Mouse (Mus musculus) liver, embryonic 16.5 days (tissue): ENCODE measurements at regions not wholly inside any gene's neighbourhood (a gene's known extent, or its start where the extent isn't known, plus 50 kb on each side); places are given as distances from the start of the nearest gene placed in this dataset.

Source experiments
- ATAC-seq: fragments of 200-750 bp; cut with Nextera tagmentation; 2 replicates; pipeline ENCODE4 v1.8.0; 2017; ENCODE audit warnings: low read depth, mild to moderate bottlenecking, moderate number of reproducible peaks, moderate library complexity
- H3K27ac ChIP-seq: fragments of 300-500 bp; sonication (generic); 2 replicates; pipeline ENCODE4 v1.5.1; 2014; ENCODE audit warnings: mild to moderate bottlenecking, low read length
- H3K27me3 ChIP-seq: fragments of 300-500 bp; sonication (generic); 2 replicates; pipeline ENCODE4 v1.6.1; 2014; ENCODE audit warnings: low read depth, low read length, mixed read lengths; ENCODE audit not compliant: control insufficient read depth, insufficient read depth
- H3K36me3 ChIP-seq: fragments of 300-500 bp; sonication (generic); 2 replicates; pipeline ENCODE4 v1.6.1; 2014; ENCODE audit warnings: mild to moderate bottlenecking; ENCODE audit not compliant: control insufficient read depth, insufficient read depth
- H3K4me1 ChIP-seq: fragments of 300-500 bp; sonication (generic); 2 replicates; pipeline ENCODE4 v1.6.1; 2014; ENCODE audit warnings: low read depth, low read length, mixed read lengths; ENCODE audit not compliant: control insufficient read depth
- H3K4me2 ChIP-seq: fragments of 300-500 bp; sonication (generic); 2 replicates; pipeline ENCODE4 v1.6.1; 2014; ENCODE audit warnings: low read depth, low read length, mixed read lengths
- H3K4me3 ChIP-seq: fragments of 300-500 bp; sonication (generic); 2 replicates; pipeline ENCODE4 v1.5.1; 2014; ENCODE audit warnings: low read depth, mild to moderate bottlenecking, low read length
- H3K9ac ChIP-seq: fragments of 300-500 bp; sonication (generic); 2 replicates; pipeline ENCODE4 v1.6.1; 2014; ENCODE audit warnings: low read depth, low read length
- H3K9me3 ChIP-seq: fragments of 300-500 bp; sonication (generic); replicated peaks from 2 replicates; pipeline ENCODE4 v1.6.1; 2016; ENCODE audit warnings: low read length; ENCODE audit not compliant: control insufficient read depth
- WGBS: fragments of 180-500 bp; shearing (Covaris S2); extraction: QIAGEN DNeasy Blood & Tissue Kit; methylation state at CpG from one replicate; pipeline ENCODE4 v1.1.7; 2014; ENCODE audit not compliant: insufficient replicate concordance; 5-methylcytosine and 5-hydroxymethylcytosine counted together

- H3K27me3 ChIP-seq, result no peaks in the 10 kb centered on the region
- no peak overlapping the region for H3K27ac ChIP-seq
- no peak overlapping the region for H3K4me3 ChIP-seq
- WGBS, result 46% methylated on average over 5 of the region's 5 CpGs
- no peak for ATAC-seq
- H3K4me2 ChIP-seq, result no peak overlapping the region
- no peak overlapping the region for H3K9ac ChIP-seq
- no peaks in the 10 kb centered on the region for H3K9me3 ChIP-seq
- peaks cover 7% of the 10 kb centered on the region for H3K4me1 ChIP-seq
- no peaks in the 10 kb centered on the region for H3K36me3 ChIP-seq
Observed at GRCm38 (mm10) chr12:16006688-16007087, 190.0 kb upstream of the Trib2 start.

GRCm38 (mm10) chr12:16006286-16006685 is 189.6 kb upstream of the Trib2 start:
- peaks cover 7% of the 10 kb centered on the region for H3K4me1 ChIP-seq
- no peaks in the 10 kb centered on the region for H3K36me3 ChIP-seq
- no peak overlapping the region for H3K9ac ChIP-seq
- H3K4me3 ChIP-seq, result no peak overlapping the region
- no peaks in the 10 kb centered on the region for H3K27me3 ChIP-seq
- no peaks in the 10 kb centered on the region for H3K9me3 ChIP-seq
- no peak for ATAC-seq
- 67% methylated on average over 5 of the region's 5 CpGs for WGBS
- H3K27ac ChIP-seq, result no peak overlapping the region
- H3K4me2 ChIP-seq, result no peak overlapping the region

- H3K4me2 ChIP-seq, result no peak overlapping the region
- no peak overlapping the region for H3K27ac ChIP-seq
- no peak overlapping the region for H3K9ac ChIP-seq
- H3K4me1 ChIP-seq, result no peaks in the 10 kb centered on the region
- 71% methylated on average over 7 of the region's 7 CpGs for WGBS
- no peak for ATAC-seq
- H3K4me3 ChIP-seq, result no peak overlapping the region
- no peaks in the 10 kb centered on the region for H3K36me3 ChIP-seq
- H3K27me3 ChIP-seq, result no peaks in the 10 kb centered on the region
- no peaks in the 10 kb centered on the region for H3K9me3 ChIP-seq
Observed at GRCm38 (mm10) chr12:16001811-16002210, 185.1 kb upstream of the Trib2 start.

- H3K4me1 ChIP-seq, result no peaks in the 10 kb centered on the region
- WGBS, result 44% methylated on average over 5 of the region's 5 CpGs
- no peak overlapping the region for H3K9ac ChIP-seq
- no peaks in the 10 kb centered on the region for H3K27me3 ChIP-seq
- H3K4me3 ChIP-seq, result no peak overlapping the region
- no peaks in the 10 kb centered on the region for H3K36me3 ChIP-seq
- no peak overlapping the region for H3K27ac ChIP-seq
- H3K9me3 ChIP-seq, result no peaks in the 10 kb centered on the region
- no peak overlapping the region for H3K4me2 ChIP-seq
- no peak for ATAC-seq
Observed at GRCm38 (mm10) chr12:16001225-16001624, 184.5 kb upstream of the Trib2 start.

GRCm38 (mm10) chr12:15998331-15998730 is 181.6 kb upstream of the Trib2 start:
- Histone ChIP-seq H3K4me2 (no peak overlapping the region), H3K27ac (no peak overlapping the region), H3K9ac (no peak overlapping the region), H3K9me3 (no peaks in the 10 kb centered on the region), H3K27me3 (no peaks in the 10 kb centered on the region), H3K4me3 (no peak overlapping the region), H3K4me1 (no peaks in the 10 kb centered on the region), H3K36me3 (no peaks in the 10 kb centered on the region)
- ATAC-seq, result no peak

- no peaks in the 10 kb centered on the region for H3K4me1 ChIP-seq
- no peaks in the 10 kb centered on the region for H3K36me3 ChIP-seq
- H3K9me3 ChIP-seq, result no peaks in the 10 kb centered on the region
- H3K9ac ChIP-seq, result no peak overlapping the region
- H3K27ac ChIP-seq, result no peak overlapping the region
- H3K27me3 ChIP-seq, result no peaks in the 10 kb centered on the region
- no peak overlapping the region for H3K4me3 ChIP-seq
- H3K4me2 ChIP-seq, result no peak overlapping the region
- no peak for ATAC-seq
- WGBS, result 56% methylated on average over 3 of the region's 3 CpGs
Observed at GRCm38 (mm10) chr12:15993866-15994265, 177.1 kb upstream of the Trib2 start.

GRCm38 (mm10) chr12:15986351-15986750 is 169.6 kb upstream of the Trib2 start:
- H3K27ac ChIP-seq, result no peak overlapping the region
- no peak overlapping the region for H3K4me2 ChIP-seq
- H3K9me3 ChIP-seq, result no peaks in the 10 kb centered on the region
- no peak overlapping the region for H3K4me3 ChIP-seq
- H3K27me3 ChIP-seq, result no peaks in the 10 kb centered on the region
- H3K36me3 ChIP-seq, result no peaks in the 10 kb centered on the region
- no peaks in the 10 kb centered on the region for H3K4me1 ChIP-seq
- no peak overlapping the region for H3K9ac ChIP-seq
- ATAC-seq, result no peak

GRCm38 (mm10) chr12:15985649-15986048 is 168.9 kb upstream of the Trib2 start:
- Histone ChIP-seq H3K4me3 (no peak overlapping the region), H3K27me3 (no peaks in the 10 kb centered on the region), H3K36me3 (no peaks in the 10 kb centered on the region), H3K4me2 (no peak overlapping the region), H3K27ac (no peak overlapping the region), H3K4me1 (no peaks in the 10 kb centered on the region), H3K9ac (no peak overlapping the region), H3K9me3 (no peaks in the 10 kb centered on the region)
- no peak for ATAC-seq
- 69% methylated on average over 2 of the region's 2 CpGs for WGBS

- no peak overlapping the region for H3K9ac ChIP-seq
- H3K27ac ChIP-seq, result no peak overlapping the region
- no peaks in the 10 kb centered on the region for H3K4me1 ChIP-seq
- no peak overlapping the region for H3K4me2 ChIP-seq
- ATAC-seq, result no peak
- H3K4me3 ChIP-seq, result no peak overlapping the region
- H3K9me3 ChIP-seq, result no peaks in the 10 kb centered on the region
- WGBS, result 66% methylated on average over 11 of the region's 11 CpGs
- no peaks in the 10 kb centered on the region for H3K27me3 ChIP-seq
- H3K36me3 ChIP-seq, result no peaks in the 10 kb centered on the region
Observed at GRCm38 (mm10) chr12:15983591-15984300, 167.0 kb upstream of the Trib2 start.
